Mouse (Mus musculus) fat pad, adult 2 months (tissue): ENCODE results near the gene Ltbr.

Experiments used
- DNase-seq: peaks from one replicate; pipeline ENCODE4 v3.0.0-alpha.2; 2011; ENCODE audit warnings: low read depth, low spot score; ENCODE audit errors: extremely low read depth

Gene Ltbr

DNA sequence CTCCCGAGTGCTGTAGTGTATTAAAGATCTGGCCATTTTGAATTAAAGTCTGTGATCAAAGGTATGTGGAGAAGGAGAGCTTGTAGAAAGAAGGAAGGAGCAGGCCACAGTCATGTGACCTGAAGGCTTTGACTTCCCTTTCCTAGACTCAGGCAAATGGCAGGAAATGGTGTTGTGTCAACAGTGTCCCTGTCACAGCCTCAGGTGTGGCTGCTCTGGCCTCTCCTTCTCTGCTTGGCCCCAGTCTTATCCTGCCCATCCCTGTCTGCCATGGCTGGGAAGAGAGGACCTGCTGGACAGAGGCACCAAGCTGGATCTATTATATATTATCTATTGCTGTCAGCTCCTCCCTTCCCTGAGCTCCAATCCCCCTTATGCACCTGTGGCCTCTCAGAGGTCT, 31.9 kb upstream of the Ltbr start:
- no peak for DNase-seq

DNA sequence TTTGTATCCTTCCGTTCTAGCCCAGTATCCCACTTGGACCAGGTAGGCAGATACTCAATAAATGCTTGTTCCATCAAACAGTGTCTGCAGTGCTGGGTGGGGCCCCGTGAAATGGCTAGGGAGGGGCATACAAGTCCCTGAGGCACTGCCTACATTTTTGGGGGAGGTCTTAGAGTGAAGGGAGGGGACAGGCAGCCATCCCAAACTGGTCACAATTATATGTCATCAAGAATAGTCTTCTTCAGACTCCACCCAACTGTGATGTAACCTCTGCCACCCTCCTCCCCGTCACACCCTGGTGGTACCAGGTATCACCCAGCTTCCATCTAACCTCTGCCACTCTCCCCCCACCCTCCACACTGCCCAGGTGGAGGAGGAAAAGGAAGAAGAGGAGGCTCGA, 31.2 kb upstream of the Ltbr start:
- no peak for DNase-seq

DNA sequence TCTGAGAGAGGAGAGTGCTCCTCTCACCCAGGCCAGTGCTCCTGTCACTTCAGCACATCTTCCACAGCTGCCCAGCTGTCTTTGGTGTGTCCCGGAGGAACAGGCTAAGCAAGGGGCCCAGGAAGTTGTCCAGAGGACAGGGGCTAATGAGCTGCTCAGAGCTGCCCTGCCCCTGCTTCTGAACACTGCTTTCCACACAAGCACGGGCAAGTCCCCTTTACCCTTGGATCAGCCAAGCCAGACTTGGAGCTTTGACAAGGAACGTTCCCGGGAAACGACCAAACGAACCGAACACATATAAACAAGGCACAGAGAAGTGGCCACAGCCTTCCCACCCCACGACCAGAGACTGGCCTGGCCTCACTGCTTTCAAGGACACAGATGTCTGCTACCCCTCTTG, 30.4 kb upstream of the Ltbr start:
- DNase-seq, result no peak

DNA sequence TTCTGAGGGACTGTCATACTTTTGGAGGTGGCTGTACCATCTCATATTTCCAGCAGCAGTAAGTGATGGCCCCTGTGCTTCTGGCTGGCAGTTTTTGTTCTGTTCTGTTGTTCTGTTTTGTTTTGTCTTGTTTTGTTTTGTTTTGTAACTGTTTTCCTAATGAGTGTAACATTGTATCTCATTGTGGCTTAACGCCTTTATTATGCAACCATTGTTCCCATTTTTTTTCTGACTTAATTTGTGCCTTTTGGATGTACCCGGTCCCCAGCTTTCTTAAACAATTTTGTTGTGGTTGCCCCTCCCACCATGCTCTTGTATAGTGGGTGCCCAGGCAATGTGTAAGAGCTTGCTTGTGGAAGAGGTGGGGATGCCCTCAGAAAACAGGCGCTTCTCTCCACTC, 28.5 kb upstream of the Ltbr start:
- DNase-seq, result no peak

DNA sequence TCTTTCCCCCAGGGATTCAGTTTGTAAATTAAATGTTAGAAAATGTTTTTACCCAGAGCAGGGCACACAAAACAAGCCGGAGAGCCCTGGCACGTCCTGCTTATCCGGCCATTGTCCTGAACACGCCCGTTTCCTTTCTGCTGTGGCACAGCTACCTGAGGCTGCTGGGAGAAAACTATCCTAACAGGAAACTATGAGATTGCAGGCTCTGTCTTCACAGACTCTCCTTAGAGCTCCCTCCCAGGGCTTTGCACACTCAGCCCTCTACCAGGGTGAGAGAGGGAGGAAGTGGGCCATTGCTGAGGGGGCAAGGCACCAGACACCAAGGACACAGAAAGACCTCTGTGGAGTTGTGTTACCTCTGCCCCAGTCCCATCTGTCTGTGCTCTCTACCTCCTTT, 26.6 kb upstream of the Ltbr start:
- DNase-seq, result no peak

DNA sequence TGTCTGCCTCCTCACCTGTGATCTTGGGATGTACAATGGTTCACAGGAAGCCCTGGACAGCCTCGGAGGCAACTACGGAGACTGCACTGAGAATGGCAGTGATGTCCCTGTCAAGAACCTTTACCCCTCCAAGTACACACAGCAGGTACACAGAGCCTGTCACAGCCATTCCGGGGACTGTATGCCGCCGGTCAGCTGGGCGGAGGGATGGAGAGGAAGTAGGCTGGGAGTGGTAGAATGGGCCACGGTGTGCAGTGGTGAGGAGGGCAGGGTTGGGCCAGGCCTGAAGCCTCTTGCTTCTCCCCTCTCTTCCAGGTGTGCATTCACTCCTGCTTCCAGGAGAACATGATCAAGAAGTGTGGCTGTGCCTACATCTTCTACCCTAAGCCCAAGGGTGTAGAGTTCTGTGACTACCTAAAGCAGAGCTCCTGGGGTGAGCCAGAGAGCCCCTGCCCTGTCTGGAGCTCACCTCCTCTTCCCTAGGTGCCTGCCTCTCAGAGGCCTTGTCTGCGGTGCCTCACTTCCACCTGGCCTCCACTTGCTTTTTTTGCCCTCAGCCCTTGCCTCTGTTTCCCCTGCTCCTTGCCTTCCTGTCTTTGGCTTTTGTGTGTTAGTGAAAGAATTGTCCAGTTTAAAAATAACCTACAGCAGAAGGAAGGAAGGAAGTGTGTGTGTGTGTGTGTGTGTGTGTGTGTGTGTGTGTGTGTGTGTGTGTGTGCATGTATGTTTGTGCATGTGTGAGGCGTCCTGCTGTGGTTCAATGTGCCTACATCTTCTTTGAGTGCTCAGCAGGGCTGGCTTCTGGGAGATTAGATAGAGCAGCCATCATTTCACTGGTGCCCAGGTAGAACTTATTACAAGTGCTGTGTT, 25.3 kb upstream of the Ltbr start:
- no peak for DNase-seq

DNA sequence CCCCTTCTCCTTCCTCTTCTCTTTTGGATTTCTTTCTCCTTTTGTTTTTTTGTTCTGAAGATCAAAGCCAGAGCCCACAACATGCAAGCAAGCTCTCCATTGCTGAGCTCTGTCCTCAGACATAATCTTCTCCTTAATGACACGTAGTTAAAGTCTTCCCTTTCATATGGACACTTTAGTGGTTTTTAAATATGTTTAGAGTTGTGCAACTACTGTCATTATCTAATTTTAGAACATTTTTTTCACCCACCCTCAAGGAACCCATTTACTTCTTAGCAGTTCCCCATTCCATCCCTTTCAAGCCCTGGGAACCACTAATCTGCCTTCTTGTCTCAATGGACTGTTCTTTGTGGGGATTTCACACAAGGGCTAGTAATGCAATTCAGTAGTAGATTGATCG, 20.7 kb upstream of the Ltbr start:
- no peak for DNase-seq

DNA sequence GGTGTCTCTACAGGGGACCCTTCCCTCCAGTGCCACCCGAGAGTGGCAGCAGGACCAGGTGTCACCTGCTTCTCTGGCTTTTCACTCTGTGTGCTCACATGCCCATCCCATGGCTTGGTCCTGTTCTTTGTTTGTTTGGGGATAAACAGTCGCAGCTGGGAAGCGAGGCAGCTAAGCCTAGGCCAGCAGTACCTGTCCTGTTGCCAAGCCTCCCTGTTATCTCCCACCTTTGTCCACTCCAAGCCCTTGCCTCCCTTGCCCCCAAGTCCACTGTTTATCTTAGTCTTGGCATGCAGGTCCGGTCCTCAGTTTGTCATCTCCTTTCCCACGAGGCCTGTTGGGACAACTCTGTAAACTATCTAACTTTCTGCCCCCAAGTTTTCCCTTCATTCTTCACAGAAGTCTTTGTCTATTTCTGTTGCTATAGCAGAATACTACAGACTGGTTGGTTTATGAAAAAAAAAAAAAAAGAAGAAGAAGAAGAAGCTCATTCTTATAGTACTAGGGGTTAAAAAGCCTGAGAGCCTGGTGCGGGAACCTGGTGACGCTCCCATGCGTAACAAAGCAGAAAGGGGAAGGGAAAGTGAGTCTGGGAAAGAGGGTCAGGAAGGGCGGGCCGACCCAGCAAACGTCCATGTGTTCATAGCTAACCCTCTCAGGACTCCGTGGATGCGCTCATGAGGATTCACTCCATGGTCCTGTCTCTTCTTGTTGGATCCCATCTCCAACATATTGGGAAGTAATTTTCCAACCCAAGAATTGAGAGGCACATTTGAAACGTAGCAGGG, 19.6 kb upstream of the Ltbr start:
- no peak for DNase-seq

DNA sequence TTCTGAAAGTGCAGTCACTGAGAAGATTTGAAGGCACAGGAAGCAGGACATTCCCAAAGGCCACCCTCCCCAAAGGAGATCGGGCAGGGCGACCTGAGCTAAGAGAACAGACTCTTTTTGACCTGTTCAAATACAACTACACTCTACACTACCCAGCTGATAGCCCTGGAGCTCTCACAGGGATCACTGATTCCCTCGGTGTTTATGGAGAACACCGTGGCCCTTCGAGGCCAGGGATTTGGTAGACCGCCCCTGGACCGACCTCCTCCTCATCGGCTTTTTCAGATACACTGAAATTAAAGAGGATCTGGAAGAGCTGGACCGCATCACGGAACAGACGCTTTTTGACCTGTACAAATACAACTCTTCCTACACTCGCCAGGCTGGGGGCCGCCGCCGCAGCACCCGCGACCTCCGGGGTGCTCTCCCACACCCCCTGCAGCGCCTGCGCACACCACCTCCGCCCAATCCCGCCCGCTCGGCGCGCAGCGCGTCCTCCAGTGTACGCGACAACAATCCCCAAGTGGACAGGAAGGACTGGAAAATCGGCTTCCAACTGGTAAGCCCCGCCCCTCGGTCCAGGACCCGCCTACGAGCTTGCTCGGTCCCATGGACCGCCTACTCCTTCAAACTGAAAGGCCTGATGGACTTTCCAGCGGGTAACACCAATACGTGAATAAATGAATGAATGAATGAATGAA, 17.1 kb upstream of the Ltbr start:
- no peak for DNase-seq

DNA sequence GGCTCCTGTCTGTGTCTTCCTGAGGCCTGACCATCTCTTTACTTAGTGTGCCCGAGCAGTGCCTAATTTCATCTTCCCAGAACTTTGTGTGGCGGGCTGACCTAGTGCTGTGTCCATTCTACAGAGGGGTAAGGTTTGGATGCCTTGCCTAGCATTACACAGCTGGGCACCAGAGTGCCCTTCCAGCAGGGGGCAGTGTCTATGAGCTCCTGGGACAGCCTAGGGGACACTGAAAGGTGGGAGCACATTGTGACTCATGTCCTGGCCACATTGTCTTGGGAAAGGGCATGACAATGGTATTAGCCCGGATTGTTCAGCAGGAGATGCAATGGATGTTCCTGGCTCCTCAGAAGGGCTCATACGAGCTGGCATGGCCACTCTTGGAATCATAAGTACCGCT, 14.6 kb upstream of the Ltbr start:
- DNase-seq, result no peak

DNA sequence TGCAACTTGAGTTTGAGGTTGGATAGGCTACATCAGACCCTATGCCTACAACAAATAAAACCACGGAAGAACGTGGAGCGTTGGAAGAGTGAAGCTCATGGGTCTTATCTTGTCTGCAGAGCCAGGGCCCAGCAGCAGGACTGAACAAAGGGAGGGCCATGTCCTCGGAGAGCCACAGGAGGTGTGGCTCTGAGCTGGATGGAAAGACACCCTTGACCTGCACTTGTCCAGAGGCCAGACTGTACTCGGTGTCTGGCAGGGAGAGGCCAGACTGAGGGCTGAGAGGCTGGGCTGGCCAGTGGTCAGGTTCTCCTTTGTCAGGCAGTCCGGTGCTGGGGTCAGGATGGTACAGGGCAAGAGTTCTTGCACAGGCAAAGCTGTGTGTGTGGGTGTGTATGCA, 11.7 kb upstream of the Ltbr start:
- DNase-seq, result no peak

DNA sequence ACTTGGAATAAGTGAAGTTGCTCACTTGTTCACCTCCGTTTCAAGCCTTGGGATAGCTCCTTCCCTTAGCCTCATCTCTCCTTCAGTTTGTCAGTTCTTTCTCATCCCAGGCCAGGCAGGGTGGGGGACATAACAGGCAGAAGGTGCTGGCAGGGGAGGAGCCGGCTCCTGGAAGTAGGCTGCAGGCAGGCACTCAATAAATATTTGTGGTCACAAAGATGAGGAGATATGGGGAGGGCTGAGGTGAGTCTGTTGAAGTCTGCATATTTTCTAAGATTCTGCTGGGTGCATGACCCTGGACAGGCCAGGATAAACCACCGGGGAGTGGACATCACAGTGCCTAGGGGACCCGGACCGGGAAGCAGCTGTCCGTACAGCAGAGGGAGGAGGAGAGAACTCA, 9.9 kb upstream of the Ltbr start:
- DNase-seq, result no peak

DNA sequence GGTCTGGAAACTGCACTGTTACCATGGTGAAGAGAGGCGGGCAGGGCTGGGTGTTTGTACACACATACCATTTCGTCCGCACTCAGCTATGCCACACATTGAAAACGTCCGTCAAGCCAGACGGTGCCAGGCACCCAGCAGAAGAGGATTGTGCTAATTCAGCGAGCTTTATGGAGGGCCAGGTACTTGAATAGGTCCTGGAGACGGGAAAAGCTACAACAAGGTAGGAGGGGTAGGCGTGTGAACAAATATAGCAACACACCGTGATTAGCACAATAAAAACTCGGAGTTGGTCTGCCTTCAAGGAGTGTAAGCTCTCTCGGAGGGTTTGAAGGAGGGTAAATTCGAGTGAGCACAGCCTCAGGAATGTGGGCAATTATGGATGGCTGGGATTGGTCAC, 9.1 kb upstream of the Ltbr start:
- no peak for DNase-seq

DNA sequence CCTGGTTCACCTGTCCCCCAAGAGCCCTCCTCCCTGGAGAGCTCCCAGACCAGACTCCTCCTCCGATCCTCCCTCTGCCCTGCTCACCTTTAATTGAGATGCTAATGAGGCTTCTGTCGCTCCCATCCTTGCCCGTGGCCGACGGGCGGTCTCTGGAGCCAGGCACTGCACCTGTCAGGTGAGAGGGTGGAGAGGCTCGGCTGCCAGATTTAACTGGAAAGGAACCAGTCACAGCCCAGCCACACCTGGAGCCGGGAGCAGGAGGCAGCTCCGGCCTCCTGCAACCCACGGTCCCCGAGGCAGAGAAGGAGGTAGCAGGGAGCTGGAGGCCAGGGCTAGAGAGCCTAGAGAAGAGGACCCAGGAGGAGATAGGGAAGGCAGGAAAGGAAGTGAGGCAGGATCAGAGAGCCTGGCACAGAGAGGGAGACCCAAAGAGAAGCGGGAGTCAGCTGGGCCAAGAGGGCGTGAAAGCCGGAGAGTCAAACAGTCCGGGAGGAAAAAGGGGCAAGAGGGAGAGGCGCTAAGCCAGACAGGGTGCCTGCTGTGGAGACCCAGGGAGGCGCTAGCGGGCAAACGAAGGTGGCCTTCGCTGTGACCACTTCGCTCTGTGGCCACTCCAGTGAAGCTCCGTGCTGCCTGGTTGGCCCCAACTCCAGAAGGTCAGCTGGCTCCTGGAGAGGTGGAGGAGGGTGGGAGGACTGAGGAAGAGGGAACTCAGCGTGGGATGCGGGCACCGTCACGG, 7.6 kb upstream of the Ltbr start:
- DNase-seq, result no peak

DNA sequence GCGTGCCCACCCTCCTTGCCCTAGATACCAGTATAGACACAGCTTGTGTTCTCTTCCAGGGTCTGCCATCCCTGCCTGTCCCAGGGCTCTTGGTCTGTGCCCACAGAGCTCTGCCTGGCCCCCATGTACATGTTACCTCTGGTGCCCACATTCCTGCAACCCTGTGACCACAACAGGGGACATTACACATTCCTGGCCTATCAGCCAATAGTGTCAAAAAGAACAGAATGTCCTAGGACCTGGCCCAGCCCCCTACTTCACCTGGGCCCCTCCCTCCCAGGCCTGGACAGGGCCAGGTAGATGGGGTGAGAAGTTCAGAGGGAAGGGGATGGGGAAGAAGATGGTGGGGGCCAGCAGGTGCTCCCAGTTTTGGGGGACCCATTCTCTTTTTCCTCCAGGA, 6.6 kb upstream of the Ltbr start, which contains the start of gene Scnn1a:
Gene Scnn1a (plus strand): TSS at position 337 of the 400 bp plus-strand sequence.
- DNase-seq, result no peak

DNA sequence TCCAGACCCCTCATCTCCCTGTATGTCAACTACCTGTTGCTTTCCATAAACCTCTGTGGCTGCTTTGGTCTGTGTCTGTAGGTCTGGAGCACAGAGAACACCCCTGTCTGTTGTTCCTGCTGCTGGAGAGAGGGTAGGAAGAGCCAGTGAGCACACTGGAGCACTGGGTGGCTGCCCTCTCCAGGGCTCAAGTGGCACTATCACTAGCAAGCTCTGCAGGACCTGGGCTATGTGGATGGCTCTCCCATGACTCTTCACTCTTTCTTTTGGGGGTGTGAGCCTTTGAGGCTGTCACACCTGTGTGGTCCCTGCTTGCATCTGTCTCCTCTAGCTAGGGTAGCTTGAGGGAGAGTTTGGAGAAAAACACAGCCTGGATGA, 6.2 kb upstream of the Ltbr start:
- no peak for DNase-seq

DNA sequence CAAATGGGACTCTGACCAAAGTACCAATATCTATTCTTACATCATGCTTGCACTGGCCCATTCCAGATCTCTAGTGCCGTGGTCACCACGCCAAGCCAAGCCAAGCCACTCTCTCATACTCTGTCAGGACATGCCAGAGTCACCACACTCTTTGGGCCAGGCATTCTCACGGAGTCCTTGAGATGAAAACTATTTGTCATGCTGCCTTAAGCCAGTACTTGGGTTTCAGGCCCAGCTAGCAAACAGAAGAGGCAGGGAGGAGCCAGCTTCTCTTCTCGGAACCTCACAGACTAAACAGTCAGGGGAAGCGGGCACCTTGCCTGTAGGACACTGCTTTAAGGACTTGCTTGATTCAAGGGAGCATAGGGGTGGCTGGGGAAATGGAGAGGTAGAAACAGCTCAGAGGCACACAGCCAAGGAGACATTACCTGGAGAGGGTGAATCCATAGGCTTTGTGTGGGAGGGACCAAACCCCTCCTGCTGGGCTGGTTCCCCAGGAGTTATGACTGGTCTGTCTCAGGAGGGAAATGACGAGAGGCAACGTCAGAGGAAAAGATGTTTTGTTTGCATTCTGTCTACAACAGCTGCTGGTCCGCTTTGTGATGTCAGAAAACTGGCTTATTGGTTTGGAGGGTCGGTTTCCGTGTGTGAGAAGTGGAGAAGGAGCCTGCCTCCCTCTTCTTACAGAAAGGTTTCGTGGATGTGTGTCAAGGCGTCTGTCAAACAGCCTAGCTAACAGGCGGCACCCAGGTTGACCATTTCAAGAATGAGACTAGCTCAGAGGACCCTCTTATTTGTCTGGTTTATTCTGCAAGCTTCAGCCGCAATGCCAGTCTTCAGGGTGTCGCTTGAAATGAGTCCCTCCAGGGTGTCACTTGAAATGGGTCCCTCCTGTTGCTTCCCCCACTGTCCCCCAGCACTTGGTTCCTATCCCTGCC, 5.6 kb upstream of the Ltbr start:
- no peak for DNase-seq

DNA sequence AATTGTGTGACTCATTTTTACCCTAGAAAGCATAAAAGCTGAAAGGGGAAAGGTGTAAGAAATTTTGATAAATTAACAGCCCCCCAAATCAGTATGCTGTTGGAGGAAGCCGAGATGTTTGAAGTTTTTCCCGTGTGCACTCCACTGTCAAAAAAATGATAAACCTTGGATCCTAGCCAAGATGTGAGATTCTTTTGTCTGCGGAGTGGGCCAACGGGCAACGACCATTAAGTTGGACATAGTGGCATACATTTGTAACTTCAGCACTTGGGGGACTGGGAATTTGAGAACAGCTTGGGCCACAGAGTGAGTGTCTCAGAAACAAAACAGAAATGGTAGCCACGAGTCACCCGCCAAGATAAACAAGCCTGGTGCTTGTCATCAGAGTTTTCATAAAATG, 3.4 kb upstream of the Ltbr start:
- no peak for DNase-seq

DNA sequence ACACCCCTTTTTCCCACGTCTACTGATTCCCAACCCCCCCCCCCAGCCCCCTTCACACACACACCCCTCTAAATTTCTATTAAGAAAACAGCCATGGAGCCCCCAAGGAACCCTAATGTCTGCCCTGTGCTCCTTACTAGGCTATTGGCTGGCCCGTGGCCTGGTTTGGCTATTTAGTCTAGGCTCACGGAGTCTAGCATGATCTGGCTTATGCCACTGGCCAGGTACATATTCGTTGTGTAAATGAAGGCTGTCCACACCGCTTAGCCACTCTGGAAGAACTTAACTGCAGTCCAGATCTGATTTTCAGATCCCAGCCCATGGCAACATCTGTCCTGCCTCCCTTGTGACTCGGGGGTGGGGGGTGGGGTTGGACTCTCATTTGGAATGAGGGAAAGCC, 1.1 kb upstream of the Ltbr start:
- no peak for DNase-seq

DNA sequence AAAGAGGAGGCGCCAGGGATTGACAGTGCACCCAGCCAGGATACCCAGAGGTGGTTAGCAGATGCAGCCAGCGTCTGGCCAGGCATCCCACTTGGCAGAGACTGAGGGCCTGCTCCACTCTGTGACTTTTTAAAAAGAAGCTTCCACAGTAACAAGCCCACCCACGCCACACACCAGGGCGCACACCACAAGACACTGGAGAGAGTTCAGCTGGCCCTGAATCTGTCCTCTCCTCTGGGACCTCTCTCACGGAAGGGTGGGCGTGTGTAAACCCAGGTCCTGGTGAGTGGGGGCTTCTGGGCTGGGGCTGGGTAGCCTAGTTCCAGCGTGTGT, 512 bp upstream of the Ltbr start:
- no peak for DNase-seq
